Mouse (Mus musculus) right cerebral cortex, postnatal 14 days (tissue): ENCODE data around the gene Il1rap.

Source experiments
- DNase-seq: peaks from one replicate; pipeline ENCODE4 v3.0.0; 2022

Il1rap gene

DNA sequence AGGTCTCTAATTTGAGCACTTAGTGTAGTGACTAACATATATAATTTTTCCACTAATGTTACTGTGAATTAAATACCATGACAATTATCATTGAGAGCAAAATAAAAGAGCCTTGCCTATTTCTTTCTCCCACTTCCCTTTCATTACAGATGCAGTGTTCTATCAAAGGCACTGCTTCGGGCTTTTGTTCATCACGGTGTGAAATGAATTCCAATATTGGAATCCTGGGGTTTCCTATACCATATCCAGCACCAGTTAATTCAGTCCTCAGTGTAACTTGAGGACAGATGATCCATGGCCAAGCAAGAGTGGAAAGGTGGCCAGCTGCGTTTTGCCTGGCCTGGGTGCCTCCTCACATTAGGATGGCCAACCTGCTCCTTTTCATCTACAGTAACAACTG is 151.1 kb downstream of the Il1rap start:
- DNase-seq = no peak

- DNase-seq = no peak
These were observed 174.1 kb downstream of the Il1rap start for GRCm38 (mm10) chr16:26755381-26756155.

DNA sequence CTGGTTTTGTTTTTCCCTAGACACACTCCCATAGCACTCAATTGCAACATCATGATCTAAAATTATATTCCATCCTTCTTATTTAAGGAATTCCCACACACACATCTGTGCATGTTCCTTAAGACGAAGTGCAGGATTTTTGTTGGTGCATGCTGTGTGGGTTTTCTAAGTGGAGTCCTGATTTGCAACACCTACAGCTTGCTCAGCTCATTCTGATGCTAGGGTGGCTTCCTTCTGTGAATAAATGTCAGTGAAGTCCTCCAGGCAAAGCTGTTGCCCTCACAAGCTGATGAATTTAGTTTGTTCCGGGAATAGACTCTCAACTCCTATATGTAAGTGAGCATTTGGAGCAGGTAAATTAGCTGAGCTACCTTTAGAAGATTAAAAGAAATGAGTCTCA is 194.5 kb downstream of the Il1rap start:
- peak; percentile 18 for DNase-seq

DNA sequence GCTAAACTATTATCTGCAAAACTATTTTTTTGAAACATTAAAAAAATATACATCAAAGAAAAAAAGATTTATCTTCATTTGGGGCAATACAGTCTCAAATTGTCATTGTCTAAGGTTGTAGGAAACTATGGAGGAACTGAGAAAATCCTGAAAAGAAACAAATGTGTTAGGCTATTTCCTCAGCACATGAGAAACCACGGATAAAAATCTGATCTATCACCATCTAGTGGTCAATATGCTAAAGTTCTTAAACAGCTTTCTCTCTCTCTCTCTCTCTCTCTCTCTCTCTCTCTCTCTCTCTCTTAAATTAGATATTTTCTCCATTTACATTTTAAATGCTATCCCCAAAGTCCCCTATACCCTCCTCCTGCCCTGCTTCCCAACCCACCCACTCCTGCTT is 195.6 kb downstream of the Il1rap start:
- no peak for DNase-seq
